Mouse (Mus musculus) heart, embryonic 11.5 days (tissue): ENCODE results near the gene Scarb2. TPM values are rescaled to one million over a fixed set of nuclear protein-coding genes. Genes with fewer than 3 reads are reported as not detected.

Source experiments
- ATAC-seq: fragments of 200-750 bp; cut with Nextera tagmentation; replicated peaks from 2 replicates; pipeline ENCODE4 v1.8.0; 2017; ENCODE audit warnings: moderate library complexity; ENCODE audit not compliant: insufficient number of reproducible peaks, low FRiP score, low TSS enrichment
- H3K27ac ChIP-seq: fragments of 300-500 bp; sonication (generic); 2 replicates; pipeline ENCODE4 v1.5.1; 2014; ENCODE audit warnings: mild to moderate bottlenecking, low read depth, low read length
- H3K27me3 ChIP-seq: fragments of 300-500 bp; sonication (generic); 2 replicates; pipeline ENCODE4 v1.6.1; 2014; ENCODE audit warnings: mild to moderate bottlenecking, low read length, mixed read lengths; ENCODE audit not compliant: control insufficient read depth, insufficient read depth
- H3K36me3 ChIP-seq: fragments of 300-500 bp; sonication (generic); 2 replicates; pipeline ENCODE4 v1.6.1; 2014; ENCODE audit warnings: mild to moderate bottlenecking, low read length, moderate library complexity, mixed read lengths; ENCODE audit not compliant: control insufficient read depth, insufficient read depth
- H3K4me1 ChIP-seq: fragments of 300-500 bp; sonication (generic); 2 replicates; pipeline ENCODE4 v1.6.1; 2014; ENCODE audit warnings: low read length; ENCODE audit not compliant: control insufficient read depth, insufficient read depth
- H3K4me2 ChIP-seq: fragments of 300-500 bp; sonication (generic); 2 replicates; pipeline ENCODE4 v1.6.1; 2014; ENCODE audit warnings: mild to moderate bottlenecking, moderate library complexity
- H3K4me3 ChIP-seq: fragments of 300-500 bp; sonication (generic); 2 replicates; pipeline ENCODE4 v1.5.1; 2014; ENCODE audit warnings: low read depth, low read length
- H3K9ac ChIP-seq: fragments of 300-500 bp; sonication (generic); 2 replicates; pipeline ENCODE4 v1.6.1; 2014; ENCODE audit warnings: mild to moderate bottlenecking, low read depth, low read length, moderate library complexity
- H3K9me3 ChIP-seq: fragments of 300-500 bp; sonication (generic); replicated peaks from 2 replicates; pipeline ENCODE4 v1.6.1; 2016; ENCODE audit warnings: low read length; ENCODE audit not compliant: control insufficient read depth
- WGBS: fragments of 180-500 bp; shearing (Covaris S2); extraction: QIAGEN DNeasy Blood & Tissue Kit; methylation state at CpG from one replicate; pipeline ENCODE4 v1.1.7; 2014; ENCODE audit not compliant: insufficient replicate concordance; 5-methylcytosine and 5-hydroxymethylcytosine counted together
- polyA plus RNA-seq: library from polyadenylated mRNA; unstranded; fragments of >200 nt; fragmentation: Nextera tagmentation; extraction: Ambion mirVana; gene quantifications from 2 replicates; pipeline ENCODE4 v1.2.1, GENCODE M21; 2014

The Scarb2 gene
- polyA plus RNA-seq, 1 experiment from 2014 or later: 12.0 TPM

GRCm38 (mm10) chr5:92488961-92489360 is 17.7 kb downstream of the Scarb2 start:
- Histone ChIP-seq H3K27me3 (no peaks in the 10 kb centered on the region), H3K4me1 (peaks cover 24% of the 10 kb centered on the region), H3K9me3 (no peaks in the 10 kb centered on the region), H3K4me2 (no peak overlapping the region), H3K4me3 (no peak overlapping the region), H3K9ac (no peak overlapping the region), H3K27ac (no peak overlapping the region; the same call in 1 of the 2 replicates), H3K36me3 (peaks cover 1% of the 10 kb centered on the region; the same call in 1 of the 2 replicates)
- ATAC-seq: no peak
- WGBS: 60% methylated on average over 7 of the region's 7 CpGs

GRCm38 (mm10) chr5:92488408-92488807 is 18.2 kb downstream of the Scarb2 start:
- no peak overlapping the region for H3K4me3 ChIP-seq
- no peak for ATAC-seq
- H3K4me1 ChIP-seq: peaks cover 19% of the 10 kb centered on the region
- no peak overlapping the region for H3K4me2 ChIP-seq
- no peaks in the 10 kb centered on the region for H3K27me3 ChIP-seq
- no peaks in the 10 kb centered on the region for H3K9me3 ChIP-seq
- no peak overlapping the region for H3K9ac ChIP-seq
- peaks cover 5% of the 10 kb centered on the region; the same call in 1 of the 2 replicates for H3K36me3 ChIP-seq
- no peak overlapping the region for H3K27ac ChIP-seq
- WGBS: 56% methylated on average over 3 of the region's 3 CpGs

GRCm38 (mm10) chr5:92486758-92487157 is 19.9 kb downstream of the Scarb2 start:
- Histone ChIP-seq H3K27me3 (no peaks in the 10 kb centered on the region), H3K4me3 (no peak overlapping the region), H3K4me2 (no peak overlapping the region), H3K36me3 (peaks cover 11% of the 10 kb centered on the region), H3K9me3 (peaks cover 2% of the 10 kb centered on the region; the same call in 1 of the 2 replicates), H3K4me1 (peaks cover 16% of the 10 kb centered on the region; the same call in 1 of the 2 replicates), H3K9ac (no peak overlapping the region), H3K27ac (no peak overlapping the region)
- ATAC-seq: no peak
- WGBS: 91% methylated on average over 3 of the region's 3 CpGs

GRCm38 (mm10) chr5:92484880-92485279 is 21.8 kb downstream of the Scarb2 start:
- Histone ChIP-seq H3K36me3 (peaks cover 11% of the 10 kb centered on the region), H3K9ac (no peak overlapping the region), H3K4me1 (peaks cover 12% of the 10 kb centered on the region; the same call in 1 of the 2 replicates), H3K4me3 (no peak overlapping the region), H3K27ac (no peak overlapping the region), H3K9me3 (peaks cover 2% of the 10 kb centered on the region; the same call in 1 of the 2 replicates), H3K27me3 (no peaks in the 10 kb centered on the region), H3K4me2 (no peak overlapping the region)
- no peak for ATAC-seq
- WGBS: 56% methylated on average over 7 of the region's 7 CpGs

GRCm38 (mm10) chr5:92472863-92473262 is 33.8 kb downstream of the Scarb2 start:
- H3K4me2 ChIP-seq: no peak overlapping the region
- no peaks in the 10 kb centered on the region for H3K36me3 ChIP-seq
- 78% methylated on average over 5 of the region's 5 CpGs for WGBS
- H3K4me1 ChIP-seq: 0 out of 2 replicates have a peak, but pooled peaks cover 2% of the 10 kb centered on the region
- no peak for ATAC-seq
- no peak overlapping the region for H3K9ac ChIP-seq
- H3K27me3 ChIP-seq: no peaks in the 10 kb centered on the region
- no peak overlapping the region for H3K27ac ChIP-seq
- H3K4me3 ChIP-seq: no peak overlapping the region
- H3K9me3 ChIP-seq: no peaks in the 10 kb centered on the region

- H3K4me3 ChIP-seq: no peak overlapping the region
- 0 out of 2 replicates have a peak, but pooled peaks cover 5% of the 10 kb centered on the region for H3K4me1 ChIP-seq
- H3K27ac ChIP-seq: no peak overlapping the region
- H3K9me3 ChIP-seq: no peaks in the 10 kb centered on the region
- no peak overlapping the region for H3K4me2 ChIP-seq
- H3K27me3 ChIP-seq: no peaks in the 10 kb centered on the region
- H3K36me3 ChIP-seq: no peaks in the 10 kb centered on the region
- no peak overlapping the region for H3K9ac ChIP-seq
- 85% methylated on average over 4 of the region's 4 CpGs for WGBS
- ATAC-seq: no peak
These were observed 35.1 kb downstream of the Scarb2 start for GRCm38 (mm10) chr5:92471531-92471930.

- Histone ChIP-seq H3K4me2 (peak overlapping the region; percentile 2), H3K4me3 (no peak overlapping the region), H3K9me3 (no peaks in the 10 kb centered on the region), H3K36me3 (no peaks in the 10 kb centered on the region), H3K27me3 (no peaks in the 10 kb centered on the region), H3K9ac (no peak overlapping the region), H3K4me1 (0 out of 2 replicates have a peak, but pooled peaks cover 5% of the 10 kb centered on the region), H3K27ac (peak overlapping the region; percentile 54; the same call in 1 of the 2 replicates)
- 65% methylated on average over 18 of the region's 18 CpGs for WGBS
- 0 out of 2 replicates have a peak, but pooled peaks have one; percentile 11 for ATAC-seq
These were observed 37.2 kb downstream of the Scarb2 start for GRCm38 (mm10) chr5:92469201-92470130.

GRCm38 (mm10) chr5:92468234-92468633 is 38.4 kb downstream of the Scarb2 start:
- WGBS: 72% methylated on average over 6 of the region's 6 CpGs
- no peaks in the 10 kb centered on the region for H3K36me3 ChIP-seq
- ATAC-seq: no peak
- no peaks in the 10 kb centered on the region for H3K27me3 ChIP-seq
- H3K27ac ChIP-seq: no peak overlapping the region
- H3K4me2 ChIP-seq: no peak overlapping the region
- H3K9me3 ChIP-seq: no peaks in the 10 kb centered on the region
- no peak overlapping the region for H3K9ac ChIP-seq
- no peak overlapping the region for H3K4me3 ChIP-seq
- 0 out of 2 replicates have a peak, but pooled peaks cover 5% of the 10 kb centered on the region for H3K4me1 ChIP-seq
